Mouse (Mus musculus): ENCODE data around the gene Rfx4.

GRCm38 (mm10) chr10:84710827-84711226, 45.0 kb upstream of the Rfx4 start:
- TF ChIP-seq CTCF (IDR thresholded peaks at IDR 0.05; ENCODE audit: low read depth, low read length) (no peak), POLR2A (IDR thresholded peaks at IDR 0.05; ENCODE audit: insufficient read depth, low read length) (no peak), EP300 (IDR thresholded peaks at IDR 0.05; ENCODE audit: insufficient read depth, low read depth, low read length) (no peak)
